Mouse (Mus musculus) thymus, postnatal 14 days (tissue): ENCODE measurements around the gene Gm1527.
"Not testable (repeated sequence)": the region's sequence is repeated elsewhere in the genome, so short reads cannot be mapped to it uniquely, and the experiment has no call there.

ENCODE experiments used
- DNase-seq: peaks from one replicate; pipeline ENCODE4 v3.0.0; 2021

The Gm1527 gene

GRCm38 (mm10) chr3:28892317-28892716 lies at the start of gene Gm1527:
Gene Gm1527 (plus strand): TSS chr3:28892617.
- no peak for DNase-seq

GRCm38 (mm10) chr3:28843231-28843630 lies 49.2 kb upstream of the Gm1527 start:
- no peak for DNase-seq

- no peak for DNase-seq
These were observed 45.3 kb upstream of the Gm1527 start for GRCm38 (mm10) chr3:28847115-28847514.

- not testable (repeated sequence) for DNase-seq
These were observed 40.2 kb upstream of the Gm1527 start for GRCm38 (mm10) chr3:28852174-28852573.

GRCm38 (mm10) chr3:28859630-28860392 lies 32.6 kb upstream of the Gm1527 start:
- not testable (repeated sequence) for DNase-seq

GRCm38 (mm10) chr3:28896966-28897365 lies 4.5 kb downstream of the Gm1527 start:
- DNase-seq: not testable (repeated sequence)

GRCm38 (mm10) chr3:28965931-28966330 lies 73.5 kb downstream of the Gm1527 start:
- no peak for DNase-seq

- DNase-seq: peak; percentile 15
These were observed 76.4 kb downstream of the Gm1527 start for GRCm38 (mm10) chr3:28968851-28969250.
